Mouse (Mus musculus) gastrocnemius, postnatal 25 days (tissue): ENCODE results near the gene Asic5. TPM values are rescaled to one million over a fixed set of nuclear protein-coding genes. Genes with fewer than 3 reads are reported as not detected.

Experiments used
- DNase-seq: peaks from one replicate; pipeline ENCODE4 v3.0.0; 2022
- long read RNA-seq, 2 experiments: library from polyadenylated mRNA; stranded (forward); transcript quantifications; one replicate each; pipeline ENCODE4 v2.0.0; 2021
- total RNA-seq, 2 experiments: library from RNA; stranded (reverse); gene quantifications; 1 replicate in 1 of 2; 2 replicates in 1 of 2; pipeline ENCODE4 v1.2.3; 2021

Asic5 gene
- not detected for total RNA-seq
- long read RNA-seq, experiment 1, result 0 reads
- long read RNA-seq, experiment 2, result 0 reads

DNA sequence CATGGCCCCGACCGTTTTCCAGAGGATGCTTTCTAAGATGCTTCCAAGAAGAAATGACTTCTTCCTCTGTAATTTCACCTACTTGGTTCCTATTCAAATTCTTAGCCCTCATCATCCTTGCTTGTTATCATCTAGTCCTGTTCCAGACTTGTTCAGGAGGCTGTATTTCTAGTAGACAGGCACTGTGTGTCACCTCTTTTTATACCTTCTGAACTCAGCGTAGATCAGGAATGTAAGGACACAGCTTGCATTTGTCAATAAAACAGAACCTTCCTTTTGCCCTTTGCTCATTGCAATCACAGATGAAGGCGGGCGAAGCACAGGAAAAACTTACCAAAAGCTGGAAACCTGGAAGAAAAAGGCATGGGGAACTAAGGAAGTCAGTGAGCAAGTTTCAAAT lies at the start of gene Asic5:
Asic5 (plus strand) TSS at position 301 of the 400 bp plus-strand sequence.
- DNase-seq, result no peak

DNA sequence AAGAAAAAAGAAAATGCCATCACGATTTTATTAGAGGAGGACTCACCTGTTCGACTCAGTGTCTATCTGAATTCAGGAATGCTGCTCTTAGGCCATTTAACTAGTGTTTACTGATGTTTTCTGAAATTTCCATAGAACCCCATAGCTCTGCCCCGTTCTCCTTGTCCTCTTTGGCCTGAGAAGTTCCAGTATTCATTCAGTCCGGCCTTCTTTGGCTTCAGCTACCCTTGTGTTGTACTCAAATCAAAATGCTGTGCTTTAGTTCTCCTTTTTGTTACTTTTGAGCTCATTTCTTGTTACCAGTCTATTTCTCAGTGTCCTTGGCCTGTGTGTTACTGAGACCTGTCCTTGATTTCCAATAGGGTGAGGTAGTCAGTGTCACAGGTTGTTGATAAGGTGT lies 48.7 kb upstream of the Asic5 start:
- no peak for DNase-seq

DNA sequence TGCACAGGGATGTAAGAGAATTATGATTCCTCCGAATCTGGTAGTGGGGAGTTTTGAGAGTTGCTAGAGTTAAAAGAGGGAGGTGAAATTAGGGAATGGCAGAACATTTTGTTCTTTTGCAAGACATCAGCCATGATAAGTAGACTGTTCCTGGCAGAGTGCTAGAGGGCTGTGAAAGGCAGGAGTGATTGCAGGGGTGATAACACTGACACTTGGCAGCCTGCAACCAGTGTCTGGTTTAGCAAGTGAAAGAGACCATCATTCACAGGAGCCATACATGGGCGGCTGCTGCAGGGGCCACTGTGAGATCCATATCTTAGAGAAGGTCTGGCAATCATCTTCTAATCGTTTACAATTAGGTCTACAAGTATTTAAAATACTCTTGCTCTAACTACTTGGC lies 43.2 kb upstream of the Asic5 start:
- no peak for DNase-seq

DNA sequence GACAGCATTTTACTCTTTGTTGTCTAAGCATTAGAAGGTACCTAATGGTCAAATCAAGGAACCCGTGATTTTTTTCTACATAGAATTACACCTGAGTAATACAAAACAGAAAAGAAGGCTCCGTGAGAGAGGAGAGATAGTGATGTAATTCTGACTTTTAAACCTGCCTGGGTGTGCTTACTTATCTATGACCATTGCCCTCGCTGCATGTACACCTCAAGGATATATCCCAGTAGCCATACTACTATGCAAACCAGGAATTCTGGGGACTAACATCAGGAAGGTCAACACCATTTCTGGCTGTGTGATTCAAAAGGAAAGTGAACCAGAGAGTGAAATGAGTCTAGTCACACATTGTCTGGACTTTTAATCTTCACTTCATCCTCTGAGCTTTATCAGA lies 39.7 kb upstream of the Asic5 start:
- no peak for DNase-seq

DNA sequence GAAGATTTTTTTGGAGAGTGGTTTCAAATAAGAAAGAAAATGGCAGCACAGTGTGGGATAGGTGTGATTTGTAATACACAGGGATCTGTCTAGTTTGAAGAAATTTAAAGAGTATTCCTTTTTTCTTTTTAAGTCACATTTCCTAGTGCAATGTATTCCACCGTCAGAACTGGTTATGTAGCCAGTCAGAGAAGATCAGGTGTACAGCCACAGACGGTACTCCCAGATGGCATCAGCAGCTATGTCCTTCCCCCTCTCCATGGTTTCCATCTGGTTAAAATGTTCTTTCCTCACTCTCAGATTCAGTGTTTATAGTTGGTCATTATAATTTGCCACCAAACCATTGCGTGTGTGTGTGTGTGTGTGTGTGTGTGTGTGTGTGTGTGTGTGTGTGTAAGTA lies 39.0 kb upstream of the Asic5 start:
- no peak for DNase-seq

DNA sequence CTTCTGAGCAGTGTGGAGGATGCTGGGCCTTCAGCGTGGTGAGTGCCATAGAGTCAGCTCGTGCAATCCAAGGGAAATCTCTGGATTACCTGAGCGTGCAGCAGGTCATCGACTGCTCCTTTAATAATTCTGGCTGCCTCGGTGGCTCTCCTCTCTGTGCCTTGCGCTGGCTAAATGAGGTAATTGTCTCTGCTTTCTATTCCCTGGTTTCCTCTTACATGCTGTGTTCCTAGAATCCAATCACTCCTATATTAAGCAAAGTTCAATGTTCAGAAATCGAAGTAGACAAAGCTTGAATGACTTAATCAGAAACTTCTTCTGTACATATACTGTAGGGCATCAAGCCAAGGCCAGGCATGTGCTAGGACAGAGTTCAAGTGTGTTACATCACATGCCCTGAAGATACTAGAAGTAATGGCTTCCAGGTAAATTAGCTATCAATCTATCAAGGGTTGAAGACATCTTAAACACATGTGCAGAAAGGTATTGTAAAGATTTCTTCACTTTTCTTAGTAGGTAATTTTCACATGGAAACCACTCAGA lies 37.2 kb upstream of the Asic5 start:
- no peak for DNase-seq

DNA sequence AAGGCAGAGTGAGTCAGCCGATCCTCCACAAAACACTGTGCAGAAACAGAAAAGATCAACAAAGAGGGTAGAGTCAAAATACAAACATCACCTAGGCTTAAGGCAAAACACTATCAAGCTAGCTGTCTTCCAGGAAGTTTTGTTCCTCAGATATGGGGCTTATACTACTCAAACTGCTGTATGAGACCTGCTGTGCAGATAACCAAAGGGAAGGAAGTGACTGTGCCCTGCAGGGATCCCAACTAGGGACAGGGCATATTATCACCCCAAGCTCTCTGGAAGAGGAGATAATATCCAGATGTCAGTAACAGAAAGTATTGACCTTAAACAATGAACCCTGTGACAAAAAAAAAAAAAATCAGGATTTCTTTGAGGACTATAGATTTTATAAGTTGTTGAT lies 33.0 kb upstream of the Asic5 start:
- DNase-seq, result no peak

DNA sequence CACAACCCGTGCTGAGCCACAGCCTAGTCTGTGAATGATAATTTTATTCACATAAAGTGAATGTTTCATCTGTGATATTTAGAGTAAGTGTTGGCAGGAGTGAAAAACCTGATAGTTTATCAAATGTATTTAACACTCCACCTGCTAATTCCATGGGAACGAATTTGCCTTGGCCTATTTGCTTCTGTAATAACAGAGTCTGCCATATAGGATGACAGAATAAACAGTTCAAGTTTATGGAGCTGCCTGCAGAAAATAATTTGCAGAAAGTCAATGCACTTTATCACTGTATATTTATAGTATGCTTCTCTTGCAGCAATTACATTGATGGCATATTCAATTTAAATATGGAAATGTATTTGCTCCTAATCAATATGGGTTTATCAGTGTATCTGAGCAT lies 30.3 kb upstream of the Asic5 start:
- DNase-seq, result no peak

DNA sequence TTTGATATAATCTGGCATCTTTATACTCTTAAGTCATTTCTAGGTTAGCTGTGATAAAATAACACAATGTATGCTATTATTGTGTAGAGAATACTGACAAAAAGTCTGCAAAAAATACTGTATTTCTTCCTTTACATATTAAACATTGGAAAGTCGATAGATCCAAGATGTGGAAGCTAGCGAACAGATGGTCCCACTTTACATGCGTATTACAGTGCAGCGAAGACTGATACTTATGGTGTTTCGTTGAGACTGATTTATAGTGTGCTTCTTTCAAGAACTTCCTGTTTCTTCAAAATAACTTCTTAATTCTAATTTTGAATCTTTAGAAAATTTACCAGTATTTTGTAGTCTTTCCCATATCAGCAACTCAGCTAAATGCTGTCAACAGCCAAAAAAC lies 24.6 kb upstream of the Asic5 start:
- no peak for DNase-seq

DNA sequence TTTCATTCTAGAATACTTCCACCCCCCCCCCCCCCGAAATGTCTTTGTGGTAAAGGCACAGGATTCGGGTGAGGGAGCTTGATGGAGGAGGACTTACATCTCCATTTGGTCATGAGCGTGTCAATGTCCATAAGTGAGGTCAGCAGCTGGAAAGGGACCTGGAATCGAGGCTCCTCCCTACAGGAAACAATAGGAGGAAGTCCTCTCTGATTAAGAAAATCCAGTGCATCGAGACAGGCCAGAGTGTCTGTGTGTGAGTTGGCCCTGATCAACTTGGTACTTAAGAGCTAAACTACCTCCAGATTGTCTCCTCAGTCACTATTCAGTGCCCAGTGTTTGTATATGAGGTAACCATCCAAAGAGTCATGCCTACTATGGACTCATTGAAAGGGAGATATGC lies 20.8 kb upstream of the Asic5 start:
- no peak for DNase-seq

DNA sequence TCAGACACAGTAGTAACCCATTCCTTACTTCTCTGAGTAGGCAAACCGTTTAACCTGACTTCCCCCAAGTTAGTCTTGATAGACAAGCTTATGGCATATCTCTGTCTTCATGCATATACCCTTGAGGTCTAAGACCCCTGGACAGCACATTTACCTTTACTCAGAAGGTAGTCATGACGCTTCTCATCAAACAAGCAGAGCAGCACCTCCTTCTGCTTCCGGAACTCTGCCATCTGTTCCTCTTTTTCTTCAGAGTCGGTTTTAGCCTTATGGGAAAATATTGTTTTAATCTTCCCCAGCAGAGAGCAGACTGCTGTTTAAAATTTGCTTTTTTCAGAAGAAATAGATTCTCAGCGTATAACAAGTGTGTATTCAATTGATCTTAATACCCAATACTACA lies 18.3 kb upstream of the Asic5 start:
- no peak for DNase-seq

DNA sequence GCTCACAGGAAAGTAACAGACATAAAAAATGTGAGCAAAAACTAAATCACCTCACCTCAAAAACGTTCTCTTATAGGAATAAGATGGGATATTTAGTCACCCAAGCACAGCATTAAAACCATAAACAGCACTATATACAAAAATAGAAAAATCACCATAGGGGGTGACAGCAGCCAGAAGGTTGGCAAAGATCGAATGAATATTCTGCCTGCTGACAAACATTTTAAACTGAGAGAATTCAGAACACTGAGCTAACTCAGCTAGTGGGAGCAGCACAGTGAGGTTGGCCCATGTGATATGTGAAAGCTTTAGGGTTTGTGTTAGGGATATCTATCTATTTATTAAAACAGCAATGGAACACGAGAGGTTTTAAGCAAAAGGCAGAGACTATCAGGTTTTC lies 17.5 kb upstream of the Asic5 start:
- DNase-seq, result no peak

DNA sequence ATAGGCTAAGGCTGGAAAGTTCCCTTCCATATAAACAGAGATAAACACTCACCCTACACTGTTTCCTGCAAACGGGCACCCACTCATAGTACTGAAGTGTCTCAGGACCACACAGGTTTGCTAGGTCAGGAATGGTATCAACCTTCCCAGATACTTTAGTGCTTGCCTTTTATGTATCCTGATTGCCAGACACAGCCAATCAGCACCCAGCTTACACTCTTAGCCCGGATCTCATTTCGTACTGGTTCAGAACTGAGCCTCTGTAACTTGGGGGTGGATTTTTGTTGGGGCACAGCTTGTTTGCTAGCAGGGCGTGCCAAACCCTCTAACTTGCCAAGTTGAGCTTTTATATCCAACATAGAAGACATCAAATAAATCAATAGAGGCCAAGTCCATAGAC lies 6.5 kb upstream of the Asic5 start:
- DNase-seq, result no peak

DNA sequence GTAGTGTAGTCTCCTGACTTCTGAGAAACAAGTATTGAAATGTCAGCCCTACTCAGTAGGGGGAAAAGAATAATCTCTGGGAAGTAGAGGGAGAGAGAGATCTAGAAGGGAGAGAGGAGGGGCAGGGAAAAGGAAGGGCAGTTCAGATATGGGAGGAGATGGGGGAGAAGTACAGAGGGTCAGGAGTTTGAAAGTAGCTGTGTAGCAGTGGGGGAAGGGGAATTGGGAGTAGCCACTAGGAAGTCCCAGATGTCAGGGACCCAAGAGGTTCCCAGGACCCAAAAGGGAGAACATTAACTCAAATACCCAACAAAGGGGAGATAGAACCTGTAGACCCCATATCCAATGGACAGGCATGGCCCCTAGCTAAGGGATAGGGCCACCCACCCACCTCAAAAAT lies 6.0 kb upstream of the Asic5 start, which contains the start of gene Tdo2:
Tdo2 (minus strand) TSS at position 101 of the 400 bp plus-strand sequence.
- DNase-seq, result no peak

DNA sequence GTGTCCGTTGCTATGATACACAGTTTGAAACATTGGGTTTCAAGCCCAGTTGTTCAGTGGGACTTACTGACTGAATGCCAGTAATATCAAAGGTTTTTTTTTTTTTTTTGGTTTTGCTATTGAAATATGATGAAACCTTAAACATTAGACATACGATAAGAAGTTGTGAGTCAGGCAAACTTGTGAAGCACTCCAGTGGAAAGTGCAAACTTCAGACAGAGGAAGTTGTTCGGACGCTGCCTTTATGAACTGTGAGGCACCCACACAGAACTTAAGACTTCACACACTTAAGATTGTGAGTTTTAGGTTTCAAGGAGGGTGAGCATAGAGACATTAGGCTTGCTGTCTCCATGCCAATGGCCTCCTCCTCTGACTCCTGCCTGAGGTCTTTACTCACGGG lies 514 bp upstream of the Asic5 start:
- no peak for DNase-seq

DNA sequence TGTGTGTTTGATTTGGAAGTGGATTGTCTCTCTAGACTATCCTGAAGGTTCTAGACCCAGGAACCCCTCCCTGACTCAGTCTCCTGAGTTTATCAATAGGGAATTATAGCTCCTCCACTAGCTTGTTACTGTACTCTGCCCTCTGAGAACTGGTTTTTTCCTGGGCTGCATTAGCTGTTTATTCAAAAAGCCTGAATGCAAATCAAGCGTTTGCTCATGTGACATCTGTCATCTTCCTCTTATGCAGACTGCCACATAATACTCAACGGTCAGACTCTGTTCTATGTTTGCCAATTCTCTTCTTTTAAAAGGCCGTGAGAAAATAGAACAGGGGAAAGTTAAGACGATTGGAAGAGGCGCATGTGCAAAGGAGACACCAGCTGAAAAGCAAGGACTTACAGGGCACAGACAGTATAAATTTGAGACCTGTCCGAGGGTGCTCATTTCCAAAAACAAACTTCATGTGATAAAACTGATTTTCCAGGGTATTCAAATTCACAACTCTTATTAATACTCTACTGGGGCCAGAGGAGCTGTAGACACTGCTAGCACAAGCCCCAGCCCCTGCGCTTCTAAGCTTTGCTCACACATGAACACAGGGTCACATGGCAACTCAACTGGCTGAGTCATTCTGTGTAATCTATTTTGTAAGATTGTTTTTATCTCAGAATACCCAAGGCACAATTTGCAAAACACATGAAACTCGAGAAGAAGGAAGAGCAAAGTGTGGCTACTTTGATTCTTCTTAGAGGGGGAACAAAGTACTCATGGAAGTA lies 1.2 kb downstream of the Asic5 start:
- no peak for DNase-seq

DNA sequence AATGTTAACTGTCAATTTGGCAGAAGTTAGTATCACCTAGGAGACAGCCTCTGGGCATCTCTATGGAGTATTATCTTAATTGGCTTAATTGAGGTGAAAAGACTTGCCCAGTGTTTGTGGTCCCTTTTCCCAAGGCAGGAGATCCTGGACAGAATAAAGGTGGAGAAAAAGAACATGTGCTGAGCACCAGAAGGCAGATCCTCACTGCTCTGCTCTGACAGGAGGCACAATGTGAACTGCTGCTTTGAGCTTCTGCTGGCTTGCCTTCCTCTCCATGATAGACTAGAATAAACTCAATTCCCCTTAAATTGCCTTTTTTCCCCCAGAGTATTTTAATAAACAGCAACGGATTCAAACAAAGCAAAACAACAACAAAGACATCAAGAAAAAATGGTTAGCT lies 3.0 kb downstream of the Asic5 start:
- DNase-seq, result no peak

DNA sequence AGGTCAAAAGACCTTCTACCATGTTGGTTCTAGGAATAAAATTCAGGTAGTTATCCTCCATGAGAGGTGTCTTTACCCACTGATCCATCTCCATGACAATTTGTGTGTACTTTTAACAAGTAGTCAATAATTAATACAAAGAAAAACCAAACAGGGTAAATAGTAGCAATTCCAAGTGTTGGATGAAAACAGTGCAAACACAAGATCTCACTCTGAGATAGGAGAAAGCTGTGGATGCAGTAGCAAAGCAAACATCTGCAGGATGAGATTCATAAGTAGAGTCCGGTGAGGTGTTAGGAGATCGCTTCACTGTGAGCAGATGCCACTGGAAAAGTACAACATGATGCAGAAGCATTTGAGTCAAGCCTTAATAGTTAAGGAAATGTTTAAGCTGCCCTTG lies 4.0 kb downstream of the Asic5 start:
- no peak for DNase-seq

DNA sequence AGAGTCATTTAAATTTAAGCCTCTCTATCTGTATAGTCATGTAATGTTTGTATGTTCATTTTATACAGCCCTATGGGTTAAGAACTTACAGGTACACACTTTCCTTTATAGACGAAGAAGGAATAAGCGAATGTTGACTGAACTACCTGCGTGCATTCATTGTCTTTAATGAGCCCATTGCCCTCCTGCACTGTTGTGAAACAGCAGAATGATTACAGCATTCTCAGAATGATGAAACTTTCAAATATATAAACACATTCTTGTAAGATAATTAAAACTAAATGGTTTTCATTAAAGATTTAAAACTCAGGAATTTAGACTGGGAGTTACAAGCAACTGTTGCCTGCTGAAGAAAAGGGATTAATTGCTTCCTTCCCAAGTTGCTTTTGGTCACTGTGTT lies 5.5 kb downstream of the Asic5 start:
- DNase-seq, result no peak

DNA sequence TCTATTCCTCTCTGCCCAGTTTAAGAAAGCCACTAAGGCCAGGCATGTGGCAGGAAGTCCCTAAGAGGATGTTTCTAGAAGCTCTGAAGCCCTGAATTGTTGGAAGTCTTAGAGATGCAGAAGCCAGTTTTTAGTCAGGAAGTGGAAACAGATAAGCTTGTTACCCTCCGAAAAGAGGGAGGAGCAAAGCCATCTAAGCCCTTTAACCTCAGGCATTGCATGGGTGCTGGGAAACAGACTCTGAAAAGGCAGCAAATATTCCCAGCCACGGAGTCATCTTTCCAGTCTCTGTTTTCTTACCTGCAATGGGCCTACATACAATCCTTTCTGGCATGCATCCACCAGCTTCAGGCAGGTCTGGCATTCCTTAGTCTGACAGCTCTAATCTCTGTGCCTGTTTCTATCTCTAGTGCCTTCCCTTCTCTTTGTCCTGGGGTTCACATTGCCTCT lies 7.6 kb downstream of the Asic5 start:
- no peak for DNase-seq

DNA sequence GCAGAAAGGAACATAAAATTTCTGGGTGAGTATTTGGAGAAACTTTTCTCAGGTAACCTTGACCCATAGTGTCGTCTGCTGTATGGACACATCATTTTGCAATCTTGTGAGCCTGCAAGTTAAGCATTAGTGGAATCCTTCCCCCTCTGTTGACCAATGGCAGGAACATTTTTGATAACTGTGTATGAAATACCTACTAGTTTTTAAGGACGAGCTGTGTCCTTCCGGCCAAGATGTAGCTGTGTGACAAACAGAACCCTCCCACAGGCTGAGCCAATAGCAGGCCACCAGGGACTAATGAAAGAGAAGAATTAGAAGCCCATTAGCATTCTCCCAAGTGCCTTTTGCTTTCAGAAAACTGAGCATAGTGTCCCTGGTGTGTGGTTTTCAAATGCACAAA lies 8.4 kb downstream of the Asic5 start:
- no peak for DNase-seq

DNA sequence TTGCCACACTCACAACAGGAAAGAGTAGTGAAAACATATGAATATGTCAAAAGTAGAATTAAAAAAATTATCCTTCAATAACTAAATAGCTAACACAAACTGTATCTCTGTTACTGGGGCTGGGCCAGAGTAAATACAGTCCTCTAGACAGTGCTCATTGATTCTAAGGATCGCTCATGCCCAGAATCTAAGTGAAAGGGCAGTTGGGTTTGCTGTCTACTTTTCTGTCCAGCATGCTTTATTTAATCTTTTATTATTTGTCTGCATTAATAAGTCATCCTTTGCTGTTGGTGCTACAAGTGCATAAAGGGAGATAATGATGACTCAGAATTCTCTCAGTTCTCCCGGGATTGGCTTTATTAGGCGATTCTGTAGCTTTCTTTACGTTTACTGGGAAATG lies 13.3 kb downstream of the Asic5 start:
- no peak for DNase-seq

DNA sequence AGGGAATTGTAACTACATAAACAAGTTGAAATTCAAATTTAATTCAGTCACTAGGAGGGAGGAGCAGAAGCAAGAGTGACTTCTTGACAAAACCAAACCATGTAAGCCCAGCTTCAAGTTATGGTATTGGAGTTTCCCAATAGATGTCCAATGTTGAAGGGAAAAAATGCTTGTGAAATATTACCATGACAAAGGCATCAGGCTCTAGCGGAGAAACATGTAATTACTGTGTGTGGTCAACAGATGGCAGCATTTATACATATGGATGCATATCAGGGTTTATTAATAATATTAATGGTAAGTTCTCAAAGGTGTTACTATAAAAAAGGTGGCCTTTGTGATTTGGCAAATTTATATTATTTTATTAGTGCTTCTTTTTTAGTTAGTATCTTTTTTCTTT lies 13.9 kb downstream of the Asic5 start:
- no peak for DNase-seq

DNA sequence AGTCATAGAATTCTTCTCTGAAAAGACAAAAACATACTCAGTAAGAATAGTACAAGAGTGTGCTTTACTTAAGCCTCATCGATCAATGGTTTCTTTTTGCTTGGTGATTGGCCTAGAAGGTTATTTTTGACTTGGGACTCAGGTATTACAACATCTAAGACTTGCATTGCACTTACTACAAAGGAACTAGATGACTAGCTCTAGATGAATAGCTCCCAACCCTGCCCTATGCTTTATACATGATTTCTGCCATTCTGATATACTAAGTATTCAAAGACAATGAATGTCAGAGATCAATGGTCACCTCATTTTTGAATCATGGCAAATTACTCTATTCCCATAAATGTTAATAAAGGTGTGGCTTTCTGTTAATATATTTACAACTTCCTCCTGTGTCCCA lies 24.9 kb downstream of the Asic5 start:
- DNase-seq, result no peak
